Mouse (Mus musculus) CH12F3 (cell line): ENCODE data around the gene Plxnb2.

Experiments used
- in situ Hi-C: fragments of 300-500 bp; cut with MboI; formaldehyde crosslinking; loops from 2 replicates; pipeline ENCODE4 v1.14.3; 2020; ENCODE audit warnings: low sequenced_read_pairs

The Plxnb2 gene

GRCm38 (mm10) chr15:89150041-89150390 is 30.6 kb downstream of the Plxnb2 start:
- in situ Hi-C loops = no loop called here

- in situ Hi-C loops = no loop called here
Observed at GRCm38 (mm10) chr15:89149271-89150040, 31.1 kb downstream of the Plxnb2 start, which contains the start of gene Mapk11. Mapk11 (minus strand) TSS chr15:89149628.

GRCm38 (mm10) chr15:89148496-89149270 is 31.9 kb downstream of the Plxnb2 start:
- in situ Hi-C loops = no loop called here

- in situ Hi-C loops = no loop called here
Observed at GRCm38 (mm10) chr15:89147895-89148294, 32.7 kb downstream of the Plxnb2 start.

GRCm38 (mm10) chr15:89147456-89147855 is 33.1 kb downstream of the Plxnb2 start:
- in situ Hi-C loops = no loop called here

- in situ Hi-C loops = no loop called here
Observed at GRCm38 (mm10) chr15:89147024-89147423, 33.6 kb downstream of the Plxnb2 start.

GRCm38 (mm10) chr15:89146537-89146936 is 34.1 kb downstream of the Plxnb2 start:
- in situ Hi-C loops = no loop called here

GRCm38 (mm10) chr15:89145813-89146350 is 34.7 kb downstream of the Plxnb2 start:
- in situ Hi-C loops = no loop called here

GRCm38 (mm10) chr15:89144965-89145364 is 35.6 kb downstream of the Plxnb2 start:
- in situ Hi-C loops = no loop called here

- in situ Hi-C loops = no loop called here
Observed at GRCm38 (mm10) chr15:89143134-89143533, 37.5 kb downstream of the Plxnb2 start.

GRCm38 (mm10) chr15:89141905-89142304 is 38.7 kb downstream of the Plxnb2 start:
- in situ Hi-C loops = no loop called here

- in situ Hi-C loops = no loop called here
Observed at GRCm38 (mm10) chr15:89141443-89141842, 39.1 kb downstream of the Plxnb2 start.

- in situ Hi-C loops = no loop called here
Observed at GRCm38 (mm10) chr15:89140659-89141252, 39.8 kb downstream of the Plxnb2 start, which contains the start of gene Mapk12. Mapk12 (minus strand) TSS chr15:89140703.

GRCm38 (mm10) chr15:89140048-89140658 is 40.4 kb downstream of the Plxnb2 start:
- in situ Hi-C loops = no loop called here

GRCm38 (mm10) chr15:89138531-89138930 is 42.1 kb downstream of the Plxnb2 start:
- in situ Hi-C loops = no loop called here

GRCm38 (mm10) chr15:89138046-89138405 is 42.6 kb downstream of the Plxnb2 start:
- in situ Hi-C loops = no loop called here

- in situ Hi-C loops = no loop called here
Observed at GRCm38 (mm10) chr15:89137378-89138045, 43.1 kb downstream of the Plxnb2 start.

- in situ Hi-C loops = no loop called here
Observed at GRCm38 (mm10) chr15:89136461-89137155, 44.0 kb downstream of the Plxnb2 start.

GRCm38 (mm10) chr15:89131316-89131715 is 49.3 kb downstream of the Plxnb2 start:
- in situ Hi-C loops = no loop called here

- in situ Hi-C loops = no loop called here
Observed at GRCm38 (mm10) chr15:89130245-89130644, 50.3 kb downstream of the Plxnb2 start.
